Mouse (Mus musculus) bone marrow, adult 2 months (tissue): ENCODE data around the gene Il17rb. TPM values are rescaled to one million over a fixed set of nuclear protein-coding genes. Genes with fewer than 3 reads are reported as not detected.

Source experiments
- H3K27ac ChIP-seq: fragments of 200-500 bp; 2 replicates; pipeline ENCODE4 v1.5.1; 2012; ENCODE audit warnings: low read depth, mild to moderate bottlenecking, control low read depth, inconsistent platforms, low read length; ENCODE audit not compliant: control insufficient read depth, poor library complexity, insufficient read depth
- H3K4me1 ChIP-seq: fragments of 200-500 bp; 2 replicates; pipeline ENCODE4 v1.6.1; 2011; ENCODE audit warnings: low read length; ENCODE audit not compliant: control insufficient read depth, insufficient read depth
- H3K4me3 ChIP-seq: fragments of 200-500 bp; replicated peaks from 2 replicates; pipeline ENCODE3; 2011; ENCODE audit warnings: mild to moderate bottlenecking, low read depth, low read length, control low read depth; ENCODE audit not compliant: control insufficient read depth
- CTCF ChIP-seq: fragments of 200-500 bp; IDR thresholded peaks from 2 replicates; pipeline ENCODE4 v1.5.1; 2011; ENCODE audit warnings: low read length, control low read depth; ENCODE audit not compliant: control insufficient read depth, insufficient read depth
- POLR2A ChIP-seq: fragments of 200-500 bp; IDR thresholded peaks from 2 replicates; pipeline ENCODE4 v1.6.1; 2011; ENCODE audit warnings: low read depth, mild to moderate bottlenecking, control low read depth, low read length, borderline replicate concordance; ENCODE audit not compliant: control insufficient read depth
- WGBS: fragments of 180-500 bp; shearing (Covaris S2); methylation state at CpG from one replicate; pipeline ENCODE4 v1.1.7; 2018; 5-methylcytosine and 5-hydroxymethylcytosine counted together
- polyA plus RNA-seq: library from polyadenylated mRNA; stranded (reverse); fragments of >200 nt; gene quantifications from 2 replicates; pipeline ENCODE4 v1.2.4, GENCODE M21; 2011; ENCODE audit warnings: low replicate concordance; ENCODE audit not compliant: missing spikeins, insufficient read depth, insufficient read length

The Il17rb gene
- polyA plus RNA-seq, 1 experiment, result 7.8 TPM

DNA sequence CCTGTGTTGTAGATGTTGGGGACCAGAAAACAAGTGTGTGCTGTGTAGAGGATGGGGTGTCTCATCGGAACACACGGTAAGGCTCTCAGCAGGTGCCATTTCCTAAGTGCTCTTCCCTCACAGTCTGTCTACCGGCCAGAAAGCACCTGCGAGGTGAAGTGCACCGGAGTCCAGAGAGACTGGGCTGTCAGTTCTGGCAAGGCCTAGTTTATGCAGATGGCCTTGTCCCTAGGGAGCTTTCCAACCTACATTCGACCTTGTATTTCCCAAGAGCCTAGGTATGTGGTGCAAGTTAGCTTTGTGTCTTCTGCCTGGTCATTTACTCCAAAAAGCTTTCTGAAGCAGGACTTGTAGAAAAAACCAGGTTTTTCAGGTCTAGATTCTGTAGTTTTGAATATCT is 21.4 kb downstream of the Il17rb start:
- no peaks in the 10 kb centered on the region for H3K4me1 ChIP-seq
- no peak for TF ChIP-seq POLR2A
- no peak for TF ChIP-seq CTCF
- no peak overlapping the region for H3K27ac ChIP-seq
- 86% methylated on average over 6 of the region's 6 CpGs for WGBS
- no peak overlapping the region for H3K4me3 ChIP-seq

DNA sequence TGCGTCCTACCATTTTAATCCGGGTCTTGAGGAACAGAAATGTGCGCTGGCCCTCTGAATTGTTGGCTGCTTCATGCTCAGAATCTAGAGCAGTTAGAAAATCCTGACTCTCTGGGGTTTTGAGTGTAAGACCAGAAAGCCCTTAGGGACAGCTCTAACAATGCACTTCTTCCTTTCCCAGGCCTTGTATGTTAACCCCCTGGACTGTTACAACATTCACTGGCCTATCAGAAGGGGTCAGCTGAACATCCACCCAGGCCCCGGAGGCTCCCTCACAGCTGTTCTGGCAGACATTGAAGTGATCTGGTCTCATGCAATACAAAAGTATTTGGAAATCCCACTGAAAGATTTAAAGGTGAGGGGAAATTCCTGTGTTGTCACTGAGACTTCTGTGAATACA is 22.6 kb downstream of the Il17rb start:
- 87% methylated on average over 4 of the region's 4 CpGs for WGBS
- TF ChIP-seq POLR2A (no peak), CTCF (no peak)
- Histone ChIP-seq H3K4me1 (no peaks in the 10 kb centered on the region), H3K4me3 (no peak overlapping the region), H3K27ac (no peak overlapping the region)

GRCm38 (mm10) chr14:29980447-29981205 is 28.1 kb downstream of the Il17rb start:
- Histone ChIP-seq H3K4me1 (no peaks in the 10 kb centered on the region; the same call in 1 of the 2 replicates), H3K27ac (no peak overlapping the region), H3K4me3 (no peak overlapping the region)
- 84% methylated on average over 10 of the region's 10 CpGs for WGBS
- TF ChIP-seq POLR2A, result no peak
- peak; percentile 46 for TF ChIP-seq CTCF

DNA sequence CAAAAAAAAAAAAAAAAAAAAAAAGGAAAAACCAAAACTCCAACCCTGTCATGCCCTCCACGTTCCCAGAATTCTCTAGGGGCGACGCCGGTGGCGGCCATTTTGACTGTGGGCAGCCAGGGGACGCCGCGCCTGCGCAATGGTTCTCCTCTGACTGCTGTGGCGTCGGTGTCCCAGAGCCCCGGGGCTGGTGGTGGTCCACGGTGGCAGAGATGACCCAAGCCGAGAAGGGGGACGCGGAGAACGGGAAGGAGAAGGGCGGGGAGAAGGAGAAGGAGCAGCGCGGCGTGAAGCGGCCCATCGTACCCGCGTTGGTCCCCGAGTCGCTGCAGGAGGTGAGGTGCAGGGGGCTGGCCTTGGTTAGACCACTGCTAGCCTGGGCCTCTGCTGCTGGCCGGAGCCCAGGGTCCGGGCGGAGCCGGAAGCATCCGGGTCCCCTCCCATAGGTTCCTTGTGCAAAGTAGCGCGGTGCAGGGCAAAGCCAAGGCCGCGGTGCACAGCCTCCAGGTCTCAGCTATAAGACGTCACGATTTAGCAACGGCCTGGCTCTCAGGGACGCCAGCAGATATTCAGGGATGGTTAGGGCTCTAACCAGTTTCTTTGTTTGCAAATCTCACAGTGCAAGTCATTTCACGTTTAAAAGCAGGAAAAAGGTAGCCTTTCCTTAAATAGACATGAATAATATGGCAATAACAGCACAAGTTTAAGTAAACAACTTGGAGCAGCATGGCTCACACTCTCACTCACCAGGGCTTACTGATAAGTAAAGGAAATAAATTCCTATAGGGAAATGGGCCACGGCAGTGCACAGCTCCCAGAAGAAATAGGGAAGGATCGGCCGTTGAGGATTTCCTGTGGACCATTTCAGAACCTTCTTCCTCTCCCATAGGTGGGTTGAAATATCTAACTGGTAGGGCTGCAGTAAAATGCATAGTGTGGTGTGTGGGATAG is 30.2 kb downstream of the Il17rb start, which contains the start of gene Actr8:
Gene Actr8 (plus strand): TSS at position 84 of the 951 bp plus-strand sequence.
- peak; percentile 75; the same call in 1 of the 2 replicates for TF ChIP-seq POLR2A
- peak; percentile 5; the same call in 1 of the 2 replicates for TF ChIP-seq CTCF
- WGBS, result under 1% methylated on average over 44 of the region's 44 CpGs
- peak within 1 kb of the TSS; percentile 82 for H3K4me3 ChIP-seq
- peaks cover 2% of the 10 kb centered on the region; the same call in 1 of the 2 replicates for H3K4me1 ChIP-seq
- peak within 1 kb of the TSS; percentile 84 for H3K27ac ChIP-seq

DNA sequence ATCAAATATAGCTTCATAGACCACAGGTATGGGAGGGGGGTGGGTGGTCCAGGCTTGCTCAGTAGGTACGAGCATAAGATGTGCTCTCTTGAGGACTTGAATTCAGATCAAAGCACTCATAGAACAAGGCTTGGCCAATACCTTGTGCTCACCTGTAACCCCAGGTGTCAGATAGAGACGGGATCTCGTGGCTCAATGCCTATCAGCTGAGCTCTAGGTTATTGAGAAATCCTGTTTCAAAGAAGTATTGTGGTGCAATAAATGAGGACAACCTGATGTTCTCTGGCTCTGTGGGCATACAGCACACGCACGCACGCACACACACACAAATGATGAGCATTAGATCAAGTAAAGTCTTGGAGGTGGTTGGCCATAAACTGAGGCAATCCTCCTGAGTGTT is 31.8 kb downstream of the Il17rb start:
- no peak for TF ChIP-seq CTCF
- TF ChIP-seq POLR2A, result no peak
- Histone ChIP-seq H3K4me3 (no peak overlapping the region), H3K27ac (no peak overlapping the region), H3K4me1 (peaks cover 2% of the 10 kb centered on the region; the same call in 1 of the 2 replicates)
- WGBS, result 72% methylated on average over 6 of the region's 6 CpGs

DNA sequence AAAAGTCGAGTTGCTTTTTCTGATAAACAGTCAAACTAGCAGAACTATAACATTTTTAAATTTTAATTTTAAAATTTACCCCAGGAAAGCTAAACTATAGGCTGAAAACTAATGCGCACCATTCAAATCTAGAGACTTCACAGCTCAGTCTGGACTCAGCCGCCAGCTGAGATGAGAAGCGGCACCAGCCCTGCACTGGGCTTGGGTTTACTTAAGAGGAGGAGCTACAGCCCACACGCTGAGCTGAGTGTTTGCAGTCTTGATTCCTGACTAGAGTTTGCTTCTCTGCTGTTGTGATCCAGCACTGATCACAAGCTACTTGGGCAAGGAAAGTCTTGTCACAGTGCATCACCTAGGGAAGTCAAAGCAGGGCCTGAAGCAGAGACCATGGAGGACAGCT is 36.7 kb downstream of the Il17rb start:
- 88% methylated on average over 5 of the region's 5 CpGs for WGBS
- no peak overlapping the region for H3K4me3 ChIP-seq
- no peak overlapping the region for H3K27ac ChIP-seq
- TF ChIP-seq CTCF (no peak), POLR2A (no peak)
- H3K4me1 ChIP-seq, result peaks cover 2% of the 10 kb centered on the region; the same call in 1 of the 2 replicates

DNA sequence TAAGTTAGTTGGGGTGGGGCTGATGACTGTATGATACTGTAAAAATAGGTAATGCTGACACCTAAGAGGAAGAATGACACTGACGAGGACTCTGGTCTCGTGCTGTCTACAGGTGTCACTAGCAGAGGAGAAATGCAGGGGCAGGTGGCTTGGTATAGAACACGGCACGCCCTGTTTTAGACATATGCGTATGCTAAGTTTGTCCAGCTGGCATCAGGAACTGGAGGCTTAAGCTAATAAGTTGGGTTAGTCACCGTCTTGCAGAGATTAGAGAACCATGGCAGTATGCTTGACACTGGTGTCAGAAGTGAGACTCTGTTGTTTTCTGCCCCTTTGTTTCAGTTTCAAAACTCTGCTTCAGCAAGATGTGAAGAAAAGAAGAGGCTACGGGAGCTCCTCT is 37.2 kb downstream of the Il17rb start:
- Histone ChIP-seq H3K4me3 (no peak overlapping the region), H3K27ac (no peak overlapping the region), H3K4me1 (peaks cover 2% of the 10 kb centered on the region; the same call in 1 of the 2 replicates)
- 89% methylated on average over 7 of the region's 7 CpGs for WGBS
- no peak for TF ChIP-seq CTCF
- TF ChIP-seq POLR2A, result no peak
